ENCODE assay signal across 8 mouse cellular contexts in the genomic region with DNA sequence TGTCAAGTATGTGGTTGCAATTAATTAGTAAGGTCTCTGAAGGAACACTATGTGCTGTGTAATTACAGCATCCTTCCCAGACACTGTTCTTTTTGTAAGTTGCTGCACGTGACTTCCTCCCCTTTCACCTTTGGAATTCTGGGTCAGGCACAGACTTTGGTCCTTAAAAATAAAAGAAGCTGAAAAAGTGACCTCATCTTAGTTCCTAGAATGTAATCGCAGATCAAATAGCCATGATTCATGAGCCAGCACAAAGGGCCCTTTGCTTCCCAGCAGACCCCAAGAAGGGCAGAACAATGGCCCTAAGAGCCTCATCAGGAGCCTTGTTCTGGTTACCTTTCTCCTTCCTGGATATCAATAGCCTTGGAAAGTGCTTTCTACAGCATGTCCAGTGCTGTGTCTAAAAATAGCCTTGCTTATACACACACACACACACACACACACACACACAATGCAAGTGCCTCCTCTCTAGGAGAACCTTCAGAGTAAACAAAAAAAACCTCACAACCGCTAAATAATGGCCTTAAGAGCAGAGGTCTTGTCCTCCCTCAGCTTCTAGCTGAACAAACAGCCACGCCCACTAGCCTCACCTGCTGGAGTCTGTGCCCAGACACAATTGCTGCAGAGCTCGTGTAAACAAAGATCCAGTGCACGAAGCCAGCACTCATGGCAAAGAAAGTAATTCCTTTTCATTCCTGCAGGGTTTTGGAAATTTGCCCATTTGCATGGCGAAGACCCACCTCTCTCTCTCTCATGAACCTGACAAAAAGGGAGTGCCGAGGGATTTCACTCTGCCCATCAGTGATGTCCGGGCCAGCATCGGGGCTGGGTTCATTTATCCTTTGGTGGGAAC.
DNase-seq lines count a peak whose midpoint lies in the region; ATAC-seq and TF ChIP-seq lines count a peak whose summit lies in the region.

No protein-coding gene starts in this region.

- ATAC-seq in lung, embryonic 15.5 days (ENCODE audit: borderline replicate concordance, extremely low read depth, low FRiP score, low TSS enrichment): peak; percentile 41; the same call in 1 of the 2 replicates
- peak; percentile 72; the same call in 1 of the 2 replicates for ATAC-seq in stomach, embryonic 16.5 days (ENCODE audit: insufficient read depth, low FRiP score)

- 44% methylated on average over 10 of the region's 10 CpGs for WGBS in cerebellum, adult 2 months
- WGBS in lung, embryonic 15.5 days: 21% methylated on average over 10 of the region's 10 CpGs
- 22% methylated on average over 10 of the region's 10 CpGs for WGBS in stomach, embryonic 16.5 days

- no peaks in the 10 kb centered on the region for H3K9me3 ChIP-seq in lung, embryonic 15.5 days
- no peaks in the 10 kb centered on the region for H3K9me3 ChIP-seq in stomach, embryonic 16.5 days (replicated peaks; ENCODE audit: control insufficient read depth, low read length)

- H3K36me3 ChIP-seq in lung, embryonic 15.5 days: no peaks in the 10 kb centered on the region
- no peaks in the 10 kb centered on the region for H3K36me3 ChIP-seq in stomach, embryonic 16.5 days (ENCODE audit: control insufficient read depth, insufficient read depth, low read length)

- DNase-seq in cerebellum, adult 2 months: peak in 1 of 2 experiments; percentile 24
- DNase-seq in cerebellum, postnatal 36 days: no peak
- peak; percentile 74 for DNase-seq in embryo, embryonic 10.5 days (ENCODE audit: low spot score)
- peak; percentile 28 for DNase-seq in heart, postnatal 4 days
- no peak for DNase-seq in natural killer cell, adult 2 months (ENCODE audit: low spot score in 2 of 2)
- DNase-seq in gastrocnemius, postnatal 10 days: no peak

- H3K9ac ChIP-seq in lung, embryonic 15.5 days: no peak overlapping the region
- no peak overlapping the region for H3K9ac ChIP-seq in stomach, embryonic 16.5 days (ENCODE audit: low read length)

- no peak overlapping the region for H3K4me3 ChIP-seq in cerebellum, adult 2 months (replicated peaks; ENCODE audit: insufficient read depth, low read depth, low read length)
- no peak overlapping the region for H3K4me3 ChIP-seq in lung, embryonic 15.5 days
- H3K4me3 ChIP-seq in stomach, embryonic 16.5 days (replicated peaks; ENCODE audit: low read length): no peak overlapping the region

- 0 out of 2 replicates have a peak overlapping the region, but pooled peaks have one; percentile 14 for H3K27ac ChIP-seq in cerebellum, adult 2 months (ENCODE audit: insufficient read depth, low read length)
- H3K27ac ChIP-seq in lung, embryonic 15.5 days: peak overlapping the region; percentile 80
- peak overlapping the region; percentile 70 for H3K27ac ChIP-seq in stomach, embryonic 16.5 days (ENCODE audit: low read length)

- no peaks in the 10 kb centered on the region for H3K4me1 ChIP-seq in cerebellum, adult 2 months (ENCODE audit: control insufficient read depth, insufficient read depth, low read length)
- peaks cover 34% of the 10 kb centered on the region for H3K4me1 ChIP-seq in lung, embryonic 15.5 days
- peaks cover 30% of the 10 kb centered on the region for H3K4me1 ChIP-seq in stomach, embryonic 16.5 days (ENCODE audit: control insufficient read depth, insufficient read depth, low read length)

- no peak for TF ChIP-seq POLR2A in cerebellum, adult 2 months (IDR thresholded peaks at IDR 0.05; ENCODE audit: borderline replicate concordance, insufficient read depth, low read length)

- no peak for TF ChIP-seq CTCF in cerebellum, adult 2 months (IDR thresholded peaks at IDR 0.05; ENCODE audit: borderline replicate concordance, insufficient read depth, low read depth, low read length)

- no peaks in the 10 kb centered on the region for H3K27me3 ChIP-seq in cerebellum, adult 2 months (ENCODE audit: control insufficient read depth, insufficient read depth, low read length)
- H3K27me3 ChIP-seq in lung, embryonic 15.5 days: no peaks in the 10 kb centered on the region
- H3K27me3 ChIP-seq in stomach, embryonic 16.5 days (ENCODE audit: control insufficient read depth, insufficient read depth, low read length): no peaks in the 10 kb centered on the region

- peak overlapping the region; percentile 16; the same call in 1 of the 2 replicates for H3K4me2 ChIP-seq in lung, embryonic 15.5 days
- H3K4me2 ChIP-seq in stomach, embryonic 16.5 days (ENCODE audit: low read depth, low read length): peak overlapping the region; percentile 29; the same call in 1 of the 2 replicates

Comparison
In these comparisons a context has a peak if more than half of its experiments do, and no peak if none do; other contexts are left out.
1. DNase-seq: peak in embryo, embryonic 10.5 days (single experiment) and heart, postnatal 4 days (single experiment); none in cerebellum, postnatal 36 days (0 of 2), natural killer cell, adult 2 months (0 of 2) and gastrocnemius, postnatal 10 days (single experiment).
2. H3K27ac ChIP-seq: peak in every context shown above with its lines; median percentile 80 in lung, embryonic 15.5 days; 70 in stomach, embryonic 16.5 days; 14 in cerebellum, adult 2 months.